Mouse (Mus musculus) ES-E14 (cell line): ENCODE results near the gene Mdp1. TPM values are rescaled to one million over a fixed set of nuclear protein-coding genes. Genes with fewer than 3 reads are reported as not detected.

Experiments used
- DNase-seq: peaks from one replicate; pipeline ENCODE4 v3.0.0-alpha.2; 2013; ENCODE audit warnings: low read depth, low spot score
- H3K27ac ChIP-seq: 2 replicates; pipeline ENCODE4 v1.5.1; 2012; ENCODE audit warnings: low read depth, mild to moderate bottlenecking, low read length, moderate library complexity, mixed read lengths; ENCODE audit not compliant: poor library complexity, insufficient read depth, severe bottlenecking
- H3K36me3 ChIP-seq: 2 replicates; pipeline ENCODE4 v1.6.1; 2012; ENCODE audit warnings: mild to moderate bottlenecking, low read length, moderate library complexity, mixed read lengths; ENCODE audit not compliant: control insufficient read depth, poor library complexity, insufficient read depth, severe bottlenecking
- H3K4me1 ChIP-seq, 2 experiments: fragments of 150-350 bp in 1 of 2; sonication (generic) in 1 of 2; 2 replicates each; pipeline ENCODE4 v1.6.1; 2012; ENCODE audit warnings: low read length in 2 of 2, mild to moderate bottlenecking in 1 of 2, mixed read lengths in 1 of 2; ENCODE audit not compliant: control insufficient read depth in 2 of 2, insufficient read depth in 2 of 2, poor library complexity in 1 of 2
- H3K4me3 ChIP-seq, 2 experiments: fragments of 150-350 bp in 1 of 2; sonication (generic) in 1 of 2; 2 replicates each; pipeline ENCODE4 v1.5.1; 2012; ENCODE audit warnings: low read length in 2 of 2, low read depth in 1 of 2, mild to moderate bottlenecking in 1 of 2, mixed read lengths in 1 of 2; ENCODE audit not compliant: insufficient read depth in 1 of 2, poor library complexity in 1 of 2, severe bottlenecking in 1 of 2
- H3K9ac ChIP-seq: 2 replicates; pipeline ENCODE4 v1.6.1; 2012; ENCODE audit warnings: low read depth, mild to moderate bottlenecking, low read length, mixed read lengths; ENCODE audit not compliant: poor library complexity, insufficient read depth, severe bottlenecking
- H3K9me3 ChIP-seq: fragments of 150-350 bp; sonication (generic); 2 replicates; pipeline ENCODE4 v1.6.1; 2012; ENCODE audit warnings: low read depth, mild to moderate bottlenecking, low read length; ENCODE audit not compliant: control insufficient read depth, insufficient read depth
- CHD2 ChIP-seq: IDR thresholded peaks from 2 replicates; pipeline ENCODE4 v1.6.1; 2014; ENCODE audit warnings: mild to moderate bottlenecking, low read depth, low read length, inconsistent platforms
- HCFC1 ChIP-seq: IDR thresholded peaks from 2 replicates; pipeline ENCODE4 v1.6.1; 2012; ENCODE audit warnings: low read length, inconsistent platforms, borderline replicate concordance; ENCODE audit not compliant: insufficient read depth
- MAFK ChIP-seq: IDR thresholded peaks from 2 replicates; pipeline ENCODE4 v1.6.1; 2014; ENCODE audit warnings: mild to moderate bottlenecking, low read depth, low read length, inconsistent platforms; ENCODE audit not compliant: insufficient read depth
- ZC3H11A ChIP-seq: IDR thresholded peaks from 2 replicates; pipeline ENCODE4 v1.6.1; 2012; ENCODE audit warnings: low read depth, mild to moderate bottlenecking, inconsistent platforms, low read length, borderline replicate concordance
- ZNF384 ChIP-seq: IDR thresholded peaks from 2 replicates; pipeline ENCODE4 v1.6.1; 2012; ENCODE audit warnings: low read depth, low read length, inconsistent platforms
- in situ Hi-C, 2 experiments: fragments of 600-800 bp; cut with MboI; formaldehyde crosslinking; loops; one replicate each; pipeline ENCODE4 v1.15.1; 2025; ENCODE audit warnings: low sequenced_read_pairs in 2 of 2, inconsistent platforms in 1 of 2; ENCODE audit not compliant: unreplicated experiment in 2 of 2
- total RNA-seq: library from RNA; depleted of rRNA; stranded (reverse); fragments of 300-350 nt; gene quantifications from 2 replicates; pipeline ENCODE4 v1.2.3, GENCODE M21; 2012

The Mdp1 gene
- total RNA-seq, 1 experiment: 13.0 TPM

DNA sequence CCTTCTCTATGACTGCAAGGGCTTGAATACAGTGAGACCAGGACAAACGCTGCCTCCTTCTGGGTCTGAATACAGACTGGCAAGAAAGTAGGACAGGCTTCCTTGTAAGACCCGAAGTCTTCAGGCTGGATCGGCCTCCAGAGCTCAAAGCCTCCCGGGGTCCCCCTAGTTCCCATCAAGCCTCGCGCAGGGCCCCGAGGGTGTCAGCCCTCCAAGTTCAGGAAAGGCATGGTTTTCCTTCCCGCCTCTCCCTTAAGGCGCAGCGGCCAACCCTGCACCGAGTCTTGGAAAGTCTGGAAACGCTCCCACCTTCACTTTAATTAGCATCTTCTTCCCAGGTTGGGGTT is 11.2 kb upstream of the Mdp1 start:
- peak overlapping the region; percentile 89 for H3K27ac ChIP-seq
- H3K9ac ChIP-seq: peak overlapping the region; percentile 93
- peak; percentile 21 for DNase-seq
- no peaks in the 10 kb centered on the region for H3K9me3 ChIP-seq
- H3K36me3 ChIP-seq: peaks cover 2% of the 10 kb centered on the region; the same call in 1 of the 2 replicates
- peak overlapping the region; percentile 84 to 89 for H3K4me3 ChIP-seq
- TF ChIP-seq ZNF384: no peak
- TF ChIP-seq HCFC1: no peak
- no peak for TF ChIP-seq CHD2
- no peak for TF ChIP-seq MAFK
- no peak for TF ChIP-seq ZC3H11A
- in situ Hi-C loops: no loop called here
- peaks cover 0 to 4% of the 10 kb centered on the region in 2 experiments; a peak in 1 of 4 replicates for H3K4me1 ChIP-seq

DNA sequence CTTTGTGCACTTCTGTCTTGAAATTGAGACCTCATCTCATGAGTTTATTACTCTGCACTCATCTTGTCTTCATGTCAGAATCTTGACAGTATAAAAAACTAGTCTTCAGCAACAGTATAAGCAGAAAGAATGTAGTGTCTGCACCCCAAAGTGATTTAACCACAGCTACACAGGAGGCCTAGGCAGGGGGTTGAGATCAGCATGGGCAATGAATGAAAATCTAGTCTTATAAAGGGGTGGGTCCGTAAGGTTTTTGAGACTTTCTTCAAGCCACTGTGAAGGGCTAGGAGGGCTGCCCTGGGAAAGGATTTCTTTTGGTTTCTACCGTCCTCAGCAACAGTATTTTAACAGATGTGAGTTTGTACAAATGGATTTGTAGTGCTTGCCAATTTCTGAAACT is 328 bp upstream of the Mdp1 start:
- no peak overlapping the region for H3K9ac ChIP-seq
- no peaks in the 10 kb centered on the region for H3K9me3 ChIP-seq
- DNase-seq: no peak
- in situ Hi-C loops: no loop called here
- peaks cover 0 to 2% of the 10 kb centered on the region in 2 experiments; a peak in 1 of 4 replicates for H3K4me1 ChIP-seq
- H3K36me3 ChIP-seq: peaks cover 10% of the 10 kb centered on the region
- TF ChIP-seq MAFK: no peak
- TF ChIP-seq HCFC1: no peak
- no peak for TF ChIP-seq CHD2
- TF ChIP-seq ZNF384: no peak
- H3K4me3 ChIP-seq: peak overlapping the region; percentile 82 to 91; a peak in 1 of 4 replicates
- no peak overlapping the region for H3K27ac ChIP-seq

DNA sequence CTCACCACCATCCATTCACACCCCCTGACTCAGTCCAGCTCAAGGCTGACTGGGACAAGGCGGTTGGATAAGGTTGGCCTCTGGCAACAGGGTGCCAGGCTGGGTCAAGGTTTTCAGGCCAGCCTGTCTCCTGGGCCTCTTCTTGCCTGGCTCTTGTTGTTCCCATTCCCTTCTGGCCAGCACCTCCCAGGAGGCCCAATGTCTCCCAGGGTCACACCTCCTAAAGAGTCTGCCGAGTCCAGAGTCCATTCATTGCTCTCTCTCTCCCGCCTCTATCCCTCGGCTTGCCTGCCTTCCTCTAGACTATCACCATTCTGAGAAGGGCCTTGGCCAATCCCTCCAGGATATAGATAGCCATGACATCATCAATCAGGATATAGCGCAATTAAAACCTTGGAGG is 2.3 kb downstream of the Mdp1 start:
- Histone ChIP-seq H3K4me1 (0 out of 4 replicates have a peak, but pooled peaks cover 0 to 2% of the 10 kb centered on the region in 2 experiments), H3K36me3 (peaks cover 8% of the 10 kb centered on the region), H3K9me3 (no peaks in the 10 kb centered on the region), H3K4me3 (no peak overlapping the region), H3K27ac (no peak overlapping the region), H3K9ac (no peak overlapping the region)
- TF ChIP-seq MAFK: no peak
- no peak for TF ChIP-seq HCFC1
- TF ChIP-seq ZC3H11A: no peak
- no peak for TF ChIP-seq ZNF384
- TF ChIP-seq CHD2: no peak
- DNase-seq: no peak
- in situ Hi-C loops: no loop called here

DNA sequence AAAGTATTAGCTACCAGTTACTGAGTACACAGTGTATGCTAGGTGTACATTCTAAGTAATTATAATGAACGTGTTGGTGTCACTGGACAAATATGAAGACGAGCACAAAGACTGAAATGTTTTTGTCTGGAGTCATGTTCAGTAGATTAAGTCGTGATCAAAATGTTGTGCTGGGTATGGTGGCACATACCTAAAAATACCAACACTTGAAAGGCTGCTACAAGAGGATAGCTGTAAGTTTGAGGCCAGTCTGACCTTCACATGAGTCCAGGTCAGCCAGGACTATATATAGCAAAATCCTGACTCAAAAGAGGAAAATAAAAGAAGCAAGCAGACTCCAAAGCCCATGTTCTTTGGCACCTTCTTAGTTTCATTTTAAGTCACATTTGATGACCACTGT is 3.4 kb downstream of the Mdp1 start:
- Histone ChIP-seq H3K9ac (no peak overlapping the region), H3K4me1 (0 out of 4 replicates have a peak, but pooled peaks cover 0 to 2% of the 10 kb centered on the region in 2 experiments), H3K9me3 (no peaks in the 10 kb centered on the region), H3K36me3 (peaks cover 4% of the 10 kb centered on the region), H3K4me3 (no peak overlapping the region), H3K27ac (no peak overlapping the region)
- in situ Hi-C loops: no loop called here
- DNase-seq: no peak
- no peak for TF ChIP-seq ZC3H11A
- TF ChIP-seq MAFK: no peak
- TF ChIP-seq HCFC1: no peak
- no peak for TF ChIP-seq ZNF384
- TF ChIP-seq CHD2: no peak

DNA sequence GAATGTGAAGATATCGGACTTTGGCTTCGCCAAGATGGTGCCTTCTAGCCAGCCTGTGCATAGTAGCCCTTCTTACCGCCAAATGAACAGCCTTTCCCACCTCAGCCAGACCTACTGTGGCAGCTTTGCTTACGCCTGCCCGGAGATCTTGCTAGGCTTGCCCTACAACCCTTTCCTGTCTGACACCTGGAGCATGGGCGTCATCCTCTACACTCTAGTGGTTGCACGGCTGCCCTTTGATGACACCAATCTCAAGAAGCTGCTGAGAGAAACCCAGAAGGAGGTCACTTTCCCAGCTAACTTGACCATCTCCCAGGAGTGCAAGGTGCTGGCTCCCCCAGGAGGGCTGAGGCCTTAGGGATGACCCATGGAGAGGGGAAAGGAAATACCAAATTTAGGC is 8.8 kb downstream of the Mdp1 start:
- TF ChIP-seq HCFC1 (no peak), CHD2 (no peak), ZC3H11A (no peak), MAFK (no peak), ZNF384 (no peak)
- no peaks in the 10 kb centered on the region for H3K9me3 ChIP-seq
- no peak for DNase-seq
- H3K36me3 ChIP-seq: no peaks in the 10 kb centered on the region
- no peak overlapping the region for H3K27ac ChIP-seq
- in situ Hi-C loops: no loop called here
- H3K4me3 ChIP-seq: no peak overlapping the region
- peaks cover 0 to under 1% of the 10 kb centered on the region in 2 experiments; a peak in 1 of 4 replicates for H3K4me1 ChIP-seq
- no peak overlapping the region for H3K9ac ChIP-seq
